Mouse (Mus musculus): ENCODE data around the gene Ankrd11. TPM values are rescaled to one million over a fixed set of nuclear protein-coding genes. Genes with fewer than 3 reads are reported as not detected.

Gene Ankrd11
- polyA plus RNA-seq, 1 experiment from 2014 or later, result 46.5 TPM

- Histone ChIP-seq H3K9ac (replicated peaks; ENCODE audit: low read depth) (no peak overlapping the region), H3K27ac (ENCODE audit: low read length) (no peak overlapping the region), H3K4me2 (replicated peaks; ENCODE audit: low read depth, low read length) (no peak overlapping the region), H3K27me3 (replicated peaks; ENCODE audit: insufficient read depth, low read length) (no peaks in the 10 kb centered on the region), H3K4me1 (ENCODE audit: insufficient read depth, low read depth, low read length) (peaks cover 15% of the 10 kb centered on the region; the same call in 1 of the 2 replicates), H3K4me3 (ENCODE audit: low read depth, low read length) (no peak overlapping the region), H3K9me3 (ENCODE audit: low read length) (no peaks in the 10 kb centered on the region), H3K36me3 (ENCODE audit: insufficient read depth, low read length) (no peaks in the 10 kb centered on the region)
- ATAC-seq, result no peak
- no peak for DNase-seq (ENCODE audit: low spot score)
- TF ChIP-seq EP300 (IDR thresholded peaks at IDR 0.05), result no peak
- TF ChIP-seq CTCF (IDR thresholded peaks at IDR 0.05), result no peak
- 49% methylated on average over 3 of the region's 3 CpGs for WGBS
Measured at GRCm38 (mm10) chr8:123005328-123005727, 36.7 kb downstream of the Ankrd11 start.

- ATAC-seq (peak; percentile 32; the same call in 1 of the 2 replicates), DNase-seq (ENCODE audit: low spot score) (peak; percentile 45)
- Histone ChIP-seq H3K4me2 (replicated peaks; ENCODE audit: low read depth, low read length) (no peak overlapping the region; the same call in 1 of the 2 replicates), H3K36me3 (ENCODE audit: insufficient read depth, low read length) (no peaks in the 10 kb centered on the region), H3K27me3 (replicated peaks; ENCODE audit: insufficient read depth, low read length) (no peaks in the 10 kb centered on the region), H3K4me1 (ENCODE audit: insufficient read depth, low read depth, low read length) (peaks cover 15% of the 10 kb centered on the region; the same call in 1 of the 2 replicates), H3K9ac (replicated peaks; ENCODE audit: low read depth) (no peak overlapping the region), H3K4me3 (ENCODE audit: low read depth, low read length) (no peak overlapping the region), H3K27ac (ENCODE audit: low read length) (no peak overlapping the region), H3K9me3 (ENCODE audit: low read length) (no peaks in the 10 kb centered on the region)
- TF ChIP-seq CTCF (IDR thresholded peaks at IDR 0.05), result peak; percentile 42; the same call in 1 of the 2 replicates
- TF ChIP-seq EP300 (IDR thresholded peaks at IDR 0.05), result no peak
- 47% methylated on average over 14 of the region's 14 CpGs for WGBS
Measured at GRCm38 (mm10) chr8:123004033-123004922, 37.8 kb downstream of the Ankrd11 start.

- 44% methylated on average over 2 of the region's 2 CpGs for WGBS
- no peak overlapping the region for H3K4me3 ChIP-seq (ENCODE audit: low read depth, low read length)
- H3K36me3 ChIP-seq (ENCODE audit: insufficient read depth, low read length), result no peaks in the 10 kb centered on the region
- H3K27me3 ChIP-seq (replicated peaks; ENCODE audit: insufficient read depth, low read length), result no peaks in the 10 kb centered on the region
- no peak overlapping the region for H3K4me2 ChIP-seq (replicated peaks; ENCODE audit: low read depth, low read length)
- no peaks in the 10 kb centered on the region; the same call in 1 of the 2 replicates for H3K4me1 ChIP-seq (ENCODE audit: insufficient read depth, low read depth, low read length)
- no peak overlapping the region for H3K27ac ChIP-seq (ENCODE audit: low read length)
- no peaks in the 10 kb centered on the region for H3K9me3 ChIP-seq (ENCODE audit: low read length)
- H3K9ac ChIP-seq (replicated peaks; ENCODE audit: low read depth), result no peak overlapping the region
- no peak for TF ChIP-seq CTCF (IDR thresholded peaks at IDR 0.05)
- no peak for TF ChIP-seq EP300 (IDR thresholded peaks at IDR 0.05)
- DNase-seq (ENCODE audit: low spot score) (no peak), ATAC-seq (no peak)
Measured at GRCm38 (mm10) chr8:123000311-123000710, 41.8 kb downstream of the Ankrd11 start.

GRCm38 (mm10) chr8:122997963-122998362, 44.1 kb downstream of the Ankrd11 start:
- H3K27ac ChIP-seq (ENCODE audit: low read length), result no peak overlapping the region
- H3K4me1 ChIP-seq (ENCODE audit: insufficient read depth, low read depth, low read length), result peaks cover 11% of the 10 kb centered on the region
- H3K4me2 ChIP-seq (replicated peaks; ENCODE audit: low read depth, low read length), result no peak overlapping the region
- WGBS, result 59% methylated on average over 4 of the region's 4 CpGs
- no peaks in the 10 kb centered on the region for H3K36me3 ChIP-seq (ENCODE audit: insufficient read depth, low read length)
- H3K4me3 ChIP-seq (ENCODE audit: low read depth, low read length), result no peak overlapping the region
- DNase-seq (ENCODE audit: low spot score) (no peak), ATAC-seq (no peak)
- no peak overlapping the region for H3K9ac ChIP-seq (replicated peaks; ENCODE audit: low read depth)
- TF ChIP-seq EP300 (IDR thresholded peaks at IDR 0.05), result no peak
- 0 out of 2 replicates have a peak, but pooled peaks have one; percentile 17 for TF ChIP-seq CTCF (IDR thresholded peaks at IDR 0.05)
- H3K9me3 ChIP-seq (ENCODE audit: low read length), result no peaks in the 10 kb centered on the region
- H3K27me3 ChIP-seq (replicated peaks; ENCODE audit: insufficient read depth, low read length), result no peaks in the 10 kb centered on the region

- 60% methylated on average over 5 of the region's 5 CpGs for WGBS
- TF ChIP-seq CTCF (IDR thresholded peaks at IDR 0.05) (no peak), EP300 (IDR thresholded peaks at IDR 0.05) (no peak)
- H3K4me3 ChIP-seq (ENCODE audit: low read depth, low read length), result no peak overlapping the region
- H3K9ac ChIP-seq (replicated peaks; ENCODE audit: low read depth), result no peak overlapping the region
- H3K27ac ChIP-seq (ENCODE audit: low read length), result no peak overlapping the region
- H3K9me3 ChIP-seq (ENCODE audit: low read length), result no peaks in the 10 kb centered on the region
- H3K4me2 ChIP-seq (replicated peaks; ENCODE audit: low read depth, low read length), result no peak overlapping the region
- H3K27me3 ChIP-seq (replicated peaks; ENCODE audit: insufficient read depth, low read length), result no peaks in the 10 kb centered on the region
- ATAC-seq (no peak), DNase-seq (ENCODE audit: low spot score) (no peak)
- H3K4me1 ChIP-seq (ENCODE audit: insufficient read depth, low read depth, low read length), result peaks cover 24% of the 10 kb centered on the region
- no peaks in the 10 kb centered on the region for H3K36me3 ChIP-seq (ENCODE audit: insufficient read depth, low read length)
Measured at GRCm38 (mm10) chr8:122993740-122994139, 48.3 kb downstream of the Ankrd11 start.

- Histone ChIP-seq H3K4me2 (replicated peaks; ENCODE audit: low read depth, low read length) (no peak overlapping the region), H3K4me3 (ENCODE audit: low read depth, low read length) (no peak overlapping the region), H3K9me3 (ENCODE audit: low read length) (no peaks in the 10 kb centered on the region), H3K27ac (ENCODE audit: low read length) (no peak overlapping the region), H3K4me1 (ENCODE audit: insufficient read depth, low read depth, low read length) (peaks cover 24% of the 10 kb centered on the region), H3K36me3 (ENCODE audit: insufficient read depth, low read length) (no peaks in the 10 kb centered on the region), H3K27me3 (replicated peaks; ENCODE audit: insufficient read depth, low read length) (no peaks in the 10 kb centered on the region), H3K9ac (replicated peaks; ENCODE audit: low read depth) (no peak overlapping the region)
- DNase-seq (ENCODE audit: low spot score), result no peak
- ATAC-seq, result no peak
- WGBS, result 71% methylated on average over 3 of the region's 3 CpGs
- TF ChIP-seq EP300 (IDR thresholded peaks at IDR 0.05), result no peak
- TF ChIP-seq CTCF (IDR thresholded peaks at IDR 0.05), result no peak
Measured at GRCm38 (mm10) chr8:122993031-122993430, 49.0 kb downstream of the Ankrd11 start.
